Mouse (Mus musculus) heart, embryonic 10.5 days (tissue): Measurements from ENCODE around the gene Nppb. TPM values are rescaled to one million over a fixed set of nuclear protein-coding genes. Genes with fewer than 3 reads are reported as not detected.
A peak's percentile ranks its signal among the peaks of the same experiment; 100 is the strongest.

Experiments
- DNase-seq: peaks from one replicate; pipeline ENCODE4 v3.0.0-alpha.2; 2017; ENCODE audit warnings: low spot score
- H3K27ac ChIP-seq: fragments of 300-500 bp; sonication (generic); 2 replicates; pipeline ENCODE4 v1.5.1; 2016; ENCODE audit warnings: mild to moderate bottlenecking
- H3K27me3 ChIP-seq: fragments of 300-500 bp; sonication (generic); 2 replicates; pipeline ENCODE4 v1.6.1; 2016; ENCODE audit warnings: mild to moderate bottlenecking; ENCODE audit not compliant: poor library complexity, insufficient read depth, severe bottlenecking
- H3K36me3 ChIP-seq: fragments of 300-500 bp; sonication (generic); 2 replicates; pipeline ENCODE4 v1.6.1; 2016; ENCODE audit warnings: mild to moderate bottlenecking, moderate library complexity
- H3K4me1 ChIP-seq: fragments of 300-500 bp; sonication (generic); 2 replicates; pipeline ENCODE4 v1.6.1; 2016; ENCODE audit warnings: mild to moderate bottlenecking
- H3K4me3 ChIP-seq: fragments of 300-500 bp; sonication (generic); 2 replicates; pipeline ENCODE4 v1.5.1; 2016; ENCODE audit warnings: mild to moderate bottlenecking, moderate library complexity
- H3K9me3 ChIP-seq: fragments of 300-500 bp; sonication (generic); 2 replicates; pipeline ENCODE4 v1.6.1; 2016; ENCODE audit warnings: mild to moderate bottlenecking, moderate library complexity
- WGBS: fragments of 180-500 bp; shearing (Covaris S2); methylation state at CpG from one replicate; pipeline ENCODE4 v1.1.7; 2016; 5-methylcytosine and 5-hydroxymethylcytosine counted together
- polyA plus RNA-seq: library from polyadenylated mRNA; unstranded; fragments of >200 nt; fragmentation: Nextera tagmentation; extraction: Ambion mirVana; gene quantifications from 2 replicates; pipeline ENCODE4 v1.2.1, GENCODE M21; 2016

Gene Nppb
- polyA plus RNA-seq, 1 experiment from 2014 or later, result 124 TPM

DNA sequence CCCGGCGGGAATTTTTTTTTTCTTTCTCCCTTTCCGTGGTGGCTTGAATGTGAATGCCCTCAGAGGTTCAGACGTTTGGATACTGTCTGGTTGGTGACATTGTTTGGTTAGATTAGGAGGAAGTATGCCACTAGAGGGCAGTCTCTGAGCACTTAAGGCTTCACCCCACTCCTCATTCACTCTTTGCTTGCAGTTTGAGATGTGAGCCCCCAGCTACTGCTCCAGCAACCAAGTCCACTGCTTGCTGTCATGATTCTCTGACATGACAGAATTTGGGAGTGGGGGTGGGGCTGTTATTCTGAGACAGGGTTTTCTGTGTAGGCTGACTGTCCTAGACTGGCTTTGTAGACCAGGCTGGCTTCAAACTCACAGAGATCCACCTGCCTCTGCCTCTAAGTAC lies 32.0 kb upstream of the Nppb start:
- H3K36me3 ChIP-seq, result peaks cover 3% of the 10 kb centered on the region; the same call in 1 of the 2 replicates
- no peaks in the 10 kb centered on the region for H3K9me3 ChIP-seq
- no peak for DNase-seq
- 11% methylated on average over 4 of the region's 4 CpGs for WGBS
- H3K4me3 ChIP-seq, result no peak overlapping the region
- H3K4me1 ChIP-seq, result no peaks in the 10 kb centered on the region
- no peaks in the 10 kb centered on the region for H3K27me3 ChIP-seq
- no peak overlapping the region for H3K27ac ChIP-seq

DNA sequence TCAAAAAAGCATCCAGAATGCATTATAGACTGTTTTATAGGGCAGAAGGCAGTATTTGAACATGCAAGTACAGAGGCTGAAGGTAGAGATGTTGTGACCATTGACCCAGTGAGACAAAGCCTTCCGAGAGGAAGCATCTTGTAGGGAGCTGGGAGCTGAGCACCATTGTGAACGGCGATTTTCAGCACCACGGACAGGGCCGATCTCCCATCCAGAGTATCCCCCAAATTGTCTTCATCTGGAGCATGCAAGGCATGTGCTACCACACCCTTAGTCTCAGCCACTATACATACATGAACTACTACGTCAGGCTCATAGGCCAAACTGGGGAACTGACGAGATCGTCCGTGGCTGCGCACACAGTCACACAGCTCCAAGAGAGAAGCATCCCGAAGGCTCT lies 28.4 kb upstream of the Nppb start:
- H3K4me3 ChIP-seq, result no peak overlapping the region
- DNase-seq, result no peak
- no peaks in the 10 kb centered on the region for H3K36me3 ChIP-seq
- no peaks in the 10 kb centered on the region for H3K27me3 ChIP-seq
- peaks cover 13% of the 10 kb centered on the region for H3K4me1 ChIP-seq
- 36% methylated on average over 11 of the region's 11 CpGs for WGBS
- H3K9me3 ChIP-seq, result no peaks in the 10 kb centered on the region
- no peak overlapping the region for H3K27ac ChIP-seq

DNA sequence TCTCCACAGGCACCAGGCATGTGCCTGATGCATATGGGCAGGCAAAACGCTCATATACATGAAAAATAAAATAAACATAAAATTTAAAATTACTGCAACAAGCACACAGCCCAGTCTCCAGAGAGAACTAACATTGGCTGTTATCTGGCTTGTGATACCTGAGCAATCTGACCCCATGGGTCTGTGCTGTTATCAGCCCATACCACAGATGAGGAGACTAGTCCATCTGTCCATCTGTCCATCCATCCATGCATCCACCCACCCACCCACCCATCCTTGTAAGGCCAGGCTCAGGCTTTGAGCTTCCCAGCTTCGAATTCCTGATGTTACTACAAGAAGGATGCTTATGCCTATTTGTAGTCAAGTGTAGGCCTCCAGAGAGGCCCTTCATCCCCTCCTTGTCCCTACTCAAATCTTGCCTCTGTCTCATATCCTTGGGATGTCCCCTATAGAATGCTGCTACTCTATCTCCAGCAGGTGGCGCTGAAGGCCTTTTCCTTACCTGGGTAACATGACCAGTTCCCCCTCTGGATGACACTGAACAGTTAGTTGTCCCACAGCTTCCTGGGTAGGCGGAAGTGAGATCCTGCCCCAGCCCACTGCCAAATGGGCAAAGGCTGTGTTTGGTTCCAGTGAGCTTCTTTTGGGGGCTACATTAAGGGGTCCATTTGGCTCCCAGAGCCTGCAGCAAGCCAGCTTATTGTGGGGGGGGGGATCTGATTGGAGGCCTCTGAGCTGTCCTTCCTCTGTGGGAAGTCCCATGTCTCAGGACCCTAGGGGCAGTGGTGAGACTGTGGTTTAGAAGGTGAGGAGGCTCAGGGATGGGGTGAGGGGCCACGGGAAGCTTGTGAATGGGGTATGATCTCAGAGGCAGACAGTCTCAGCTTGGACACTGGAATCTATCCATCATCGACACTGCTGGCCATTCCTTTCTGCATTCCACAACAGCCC lies 25.4 kb upstream of the Nppb start:
- Histone ChIP-seq H3K27me3 (0 out of 2 replicates have a peak, but pooled peaks cover 4% of the 10 kb centered on the region), H3K4me1 (peaks cover 29% of the 10 kb centered on the region)

DNA sequence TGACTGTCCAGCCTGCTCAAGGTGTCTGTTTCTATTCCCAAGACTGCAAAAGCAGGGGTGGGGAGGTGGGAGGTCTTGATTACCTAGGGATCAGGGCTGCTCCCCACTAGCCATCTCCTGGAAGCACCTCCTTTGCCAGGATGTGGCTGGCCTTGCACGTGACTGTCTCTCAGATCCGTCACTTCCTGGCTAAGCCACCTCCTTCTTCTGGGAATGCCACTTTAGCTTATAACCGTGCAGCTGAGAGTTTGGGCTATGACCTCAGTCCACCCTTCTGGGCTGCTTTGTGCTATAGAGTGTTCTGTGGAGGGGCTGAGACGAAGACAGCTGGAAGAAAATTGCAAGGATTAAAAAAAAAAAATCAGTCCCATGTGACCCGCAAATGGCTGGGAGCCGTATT lies 22.8 kb upstream of the Nppb start:
- WGBS, result 57% methylated on average over 6 of the region's 6 CpGs
- Histone ChIP-seq H3K4me1 (peaks cover 48% of the 10 kb centered on the region), H3K36me3 (no peaks in the 10 kb centered on the region), H3K4me3 (no peak overlapping the region), H3K9me3 (no peaks in the 10 kb centered on the region), H3K27me3 (0 out of 2 replicates have a peak, but pooled peaks cover 11% of the 10 kb centered on the region), H3K27ac (peak overlapping the region; percentile 79)
- peak; percentile 85 for DNase-seq

More for the DNA sequence above, 25.4 kb upstream of the Nppb start:
- Histone ChIP-seq H3K36me3 (no peaks in the 10 kb centered on the region), H3K27ac (no peak overlapping the region; the same call in 1 of the 2 replicates), H3K9me3 (no peaks in the 10 kb centered on the region), H3K4me3 (no peak overlapping the region)
- 23% methylated on average over 6 of the region's 6 CpGs for WGBS
- peak; percentile 91 for DNase-seq

DNA sequence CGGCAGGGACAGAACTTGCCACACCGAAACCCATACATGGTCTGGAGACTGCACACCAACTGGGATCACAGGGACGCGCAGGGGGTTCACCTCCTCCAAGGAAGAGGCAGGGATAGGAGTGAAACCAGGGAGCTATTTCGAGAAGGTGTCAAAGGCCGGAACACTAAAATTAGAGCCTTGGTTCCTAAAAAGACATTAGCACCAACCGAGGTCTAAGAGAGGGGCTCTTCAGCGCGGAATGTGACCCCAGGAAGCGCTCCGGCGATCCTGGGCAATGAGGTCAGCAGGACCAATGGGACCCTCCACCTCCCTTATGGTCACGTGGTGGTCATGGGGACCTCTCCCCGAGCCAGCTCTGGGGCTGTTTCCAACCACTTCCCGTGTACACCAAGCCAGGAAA lies 22.0 kb upstream of the Nppb start:
- 0 out of 2 replicates have a peak, but pooled peaks cover 11% of the 10 kb centered on the region for H3K27me3 ChIP-seq
- no peaks in the 10 kb centered on the region for H3K36me3 ChIP-seq
- no peaks in the 10 kb centered on the region for H3K9me3 ChIP-seq
- peak overlapping the region; percentile 12; the same call in 1 of the 2 replicates for H3K4me3 ChIP-seq
- 51% methylated on average over 15 of the region's 15 CpGs for WGBS
- no peak for DNase-seq
- peak overlapping the region; percentile 79 for H3K27ac ChIP-seq
- peaks cover 48% of the 10 kb centered on the region for H3K4me1 ChIP-seq

DNA sequence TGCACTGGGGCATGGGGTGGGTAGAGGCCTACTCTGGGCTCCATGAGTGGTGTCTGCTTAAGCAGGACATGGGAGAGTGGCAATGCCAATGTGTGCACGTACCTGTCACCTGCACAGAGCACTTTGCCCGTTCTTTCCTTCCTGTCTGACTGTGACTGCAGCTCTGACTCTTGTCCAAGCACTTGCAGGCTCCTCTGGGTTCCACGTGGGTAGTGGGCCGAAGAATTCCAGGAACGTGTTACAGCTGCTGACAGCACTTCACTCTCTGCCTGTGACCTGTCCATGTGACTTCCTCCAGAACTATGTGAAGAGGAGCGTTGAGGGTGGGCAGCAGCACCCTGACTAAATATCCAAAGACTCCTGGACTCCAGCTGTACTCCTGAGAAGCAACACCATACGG lies 19.9 kb upstream of the Nppb start:
- Histone ChIP-seq H3K4me3 (peak overlapping the region; percentile 22; the same call in 1 of the 2 replicates), H3K27ac (peak overlapping the region; percentile 65), H3K36me3 (no peaks in the 10 kb centered on the region), H3K27me3 (0 out of 2 replicates have a peak, but pooled peaks cover 11% of the 10 kb centered on the region), H3K4me1 (peaks cover 55% of the 10 kb centered on the region), H3K9me3 (no peaks in the 10 kb centered on the region)
- 43% methylated on average over 7 of the region's 7 CpGs for WGBS
- peak; percentile 92 for DNase-seq

DNA sequence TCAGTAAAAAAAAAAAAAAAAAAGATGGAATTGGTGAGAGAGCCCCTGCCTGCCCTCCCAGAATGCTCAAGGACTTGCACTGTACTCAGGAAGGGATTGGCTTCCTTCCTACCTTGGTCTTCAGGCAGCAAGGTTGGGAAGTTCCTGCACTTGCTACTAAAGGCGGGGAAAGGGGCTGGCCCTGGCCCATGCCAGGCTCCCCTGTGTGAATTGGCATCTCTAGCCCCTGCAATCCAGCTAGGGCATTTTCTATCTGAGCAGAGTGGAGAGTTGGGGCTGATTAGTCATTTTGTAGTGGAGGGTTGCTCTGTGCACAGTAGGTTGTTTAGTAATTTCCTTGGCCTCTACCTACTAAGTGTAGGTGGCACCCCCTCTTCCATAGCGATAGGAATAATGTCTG lies 16.8 kb upstream of the Nppb start:
- WGBS, result 41% methylated on average over 2 of the region's 2 CpGs
- peaks cover 38% of the 10 kb centered on the region for H3K4me1 ChIP-seq
- peak overlapping the region; percentile 80 for H3K27ac ChIP-seq
- DNase-seq, result no peak
- H3K4me3 ChIP-seq, result peak overlapping the region; percentile 41; the same call in 1 of the 2 replicates
- H3K27me3 ChIP-seq, result peaks cover 14% of the 10 kb centered on the region
- H3K36me3 ChIP-seq, result no peaks in the 10 kb centered on the region
- H3K9me3 ChIP-seq, result no peaks in the 10 kb centered on the region

DNA sequence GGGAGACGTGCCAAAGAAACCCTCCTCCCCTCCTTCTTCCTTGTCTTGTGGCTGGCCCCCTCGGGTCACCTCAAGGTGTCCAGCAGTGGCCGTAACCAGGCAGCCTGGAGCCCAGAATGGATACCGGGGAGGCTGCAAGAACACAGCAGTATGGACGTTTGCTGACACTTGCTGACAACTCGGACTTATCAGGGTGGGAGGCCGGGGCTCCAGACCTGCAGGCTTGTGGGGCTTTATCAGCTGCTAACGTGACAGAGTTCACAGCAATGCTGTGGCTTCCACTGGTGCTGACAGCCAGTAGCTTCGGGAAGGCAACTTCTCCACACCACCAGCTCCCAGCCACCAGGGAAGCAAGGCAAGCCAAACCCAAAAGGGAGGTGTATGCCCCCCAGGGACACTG lies 16.3 kb upstream of the Nppb start:
- Histone ChIP-seq H3K4me1 (peaks cover 33% of the 10 kb centered on the region), H3K4me3 (peak overlapping the region; percentile 41)
- DNase-seq, result peak; percentile 94

DNA sequence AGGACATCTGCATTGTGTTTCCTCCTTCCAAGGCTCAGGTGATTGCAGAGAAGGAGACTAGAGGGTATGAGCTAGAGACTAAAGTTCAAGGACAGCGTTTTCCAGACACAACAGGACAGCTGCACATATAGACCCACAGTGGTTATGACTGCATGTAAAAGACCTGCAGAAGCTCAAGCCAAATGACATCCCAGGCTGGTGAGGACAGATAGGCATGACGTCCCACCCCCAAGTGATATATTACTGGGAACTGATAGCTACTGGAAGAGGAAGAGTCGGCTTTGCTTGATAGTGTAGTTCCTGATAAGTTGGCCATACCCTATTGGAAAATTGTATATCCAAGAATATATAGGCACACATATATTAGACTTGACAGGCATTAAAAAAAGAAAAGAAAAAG lies 9.4 kb upstream of the Nppb start:
- 44% methylated on average over 3 of the region's 3 CpGs for WGBS

More for the DNA sequence above, 16.3 kb upstream of the Nppb start:
- H3K27me3 ChIP-seq, result peaks cover 12% of the 10 kb centered on the region
- WGBS, result 6% methylated on average over 9 of the region's 9 CpGs
- H3K27ac ChIP-seq, result peak overlapping the region; percentile 80
- H3K36me3 ChIP-seq, result no peaks in the 10 kb centered on the region
- no peaks in the 10 kb centered on the region for H3K9me3 ChIP-seq

DNA sequence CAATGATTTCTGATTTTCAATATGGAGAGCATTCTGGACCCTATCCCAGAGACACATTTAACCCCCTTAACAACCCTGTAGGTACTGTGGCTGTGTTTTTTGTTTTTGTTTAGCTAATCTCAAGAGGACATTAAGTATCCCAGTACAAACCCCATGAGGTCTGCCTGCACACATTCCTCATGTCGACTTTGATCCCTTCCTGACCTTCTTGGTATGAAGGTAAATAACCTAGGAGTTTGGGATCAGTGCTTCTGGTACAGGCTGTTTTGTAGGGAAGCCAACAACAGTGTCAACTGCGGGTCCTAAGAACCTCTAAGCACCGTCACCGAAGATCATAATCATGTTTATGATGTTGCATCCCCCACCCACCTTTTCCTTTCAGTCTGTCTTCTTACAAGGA lies 7.9 kb upstream of the Nppb start:
- no peaks in the 10 kb centered on the region for H3K36me3 ChIP-seq
- WGBS, result 76% methylated on average over 4 of the region's 4 CpGs
- no peak for DNase-seq

More for the DNA sequence above, 9.4 kb upstream of the Nppb start:
- no peaks in the 10 kb centered on the region for H3K9me3 ChIP-seq
- no peaks in the 10 kb centered on the region for H3K4me1 ChIP-seq
- no peak for DNase-seq
- no peak overlapping the region for H3K27ac ChIP-seq
- peaks cover 12% of the 10 kb centered on the region for H3K27me3 ChIP-seq
- H3K36me3 ChIP-seq, result no peaks in the 10 kb centered on the region
- no peak overlapping the region for H3K4me3 ChIP-seq

DNA sequence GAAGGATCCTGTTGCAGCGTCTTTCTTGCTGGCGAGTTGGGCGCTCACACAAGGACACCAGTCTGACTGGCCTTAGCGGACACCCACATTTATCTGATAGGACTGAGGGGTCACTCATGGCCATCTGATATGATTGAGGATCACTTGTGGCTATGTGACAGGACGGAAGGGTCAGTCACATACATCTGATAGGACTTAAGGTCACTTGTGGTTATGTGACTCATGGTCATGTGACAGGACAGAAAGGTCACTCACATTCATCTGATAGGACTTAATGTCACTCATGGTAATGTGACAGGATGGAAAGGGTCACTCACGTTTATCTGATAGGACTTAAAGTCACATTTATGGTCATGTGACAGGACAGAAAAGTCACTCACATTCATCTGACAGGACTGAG lies 7.2 kb upstream of the Nppb start:
- Histone ChIP-seq H3K9me3 (no peaks in the 10 kb centered on the region), H3K4me3 (no peak overlapping the region), H3K4me1 (no peaks in the 10 kb centered on the region), H3K27ac (no peak overlapping the region), H3K27me3 (peaks cover 13% of the 10 kb centered on the region; the same call in 1 of the 2 replicates), H3K36me3 (no peaks in the 10 kb centered on the region)
- WGBS, result 83% methylated on average over 6 of the region's 6 CpGs
- DNase-seq, result no peak

More for the DNA sequence above, 7.9 kb upstream of the Nppb start:
- Histone ChIP-seq H3K4me3 (no peak overlapping the region), H3K27me3 (peaks cover 10% of the 10 kb centered on the region; the same call in 1 of the 2 replicates), H3K27ac (no peak overlapping the region), H3K9me3 (no peaks in the 10 kb centered on the region), H3K4me1 (no peaks in the 10 kb centered on the region)

DNA sequence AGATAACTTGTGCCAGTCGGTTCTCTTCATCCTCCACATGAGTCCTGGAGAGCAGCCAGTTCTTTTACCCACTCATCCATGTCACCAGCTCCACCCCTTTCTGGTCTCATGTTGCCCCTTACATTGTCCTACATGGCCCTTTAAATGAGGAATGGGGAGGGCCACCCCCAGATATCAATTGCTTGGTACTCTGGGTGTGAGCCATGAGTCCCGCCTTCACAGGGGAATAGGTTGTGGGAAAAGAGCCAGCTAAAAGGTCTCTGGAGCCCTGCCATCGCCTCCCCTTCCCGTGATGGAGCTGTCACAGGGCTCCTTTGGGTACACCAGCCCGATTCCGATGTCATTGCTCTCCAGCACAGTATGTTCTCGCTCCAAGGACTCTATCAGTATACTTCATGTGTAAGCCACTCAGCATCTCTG lies 6.1 kb upstream of the Nppb start:
- H3K4me3 ChIP-seq, result no peak overlapping the region
- no peak for DNase-seq
- H3K9me3 ChIP-seq, result no peaks in the 10 kb centered on the region
- WGBS, result 77% methylated on average over 7 of the region's 7 CpGs
- H3K27ac ChIP-seq, result no peak overlapping the region
- no peaks in the 10 kb centered on the region for H3K4me1 ChIP-seq
- no peaks in the 10 kb centered on the region for H3K36me3 ChIP-seq
- H3K27me3 ChIP-seq, result peaks cover 13% of the 10 kb centered on the region; the same call in 1 of the 2 replicates

DNA sequence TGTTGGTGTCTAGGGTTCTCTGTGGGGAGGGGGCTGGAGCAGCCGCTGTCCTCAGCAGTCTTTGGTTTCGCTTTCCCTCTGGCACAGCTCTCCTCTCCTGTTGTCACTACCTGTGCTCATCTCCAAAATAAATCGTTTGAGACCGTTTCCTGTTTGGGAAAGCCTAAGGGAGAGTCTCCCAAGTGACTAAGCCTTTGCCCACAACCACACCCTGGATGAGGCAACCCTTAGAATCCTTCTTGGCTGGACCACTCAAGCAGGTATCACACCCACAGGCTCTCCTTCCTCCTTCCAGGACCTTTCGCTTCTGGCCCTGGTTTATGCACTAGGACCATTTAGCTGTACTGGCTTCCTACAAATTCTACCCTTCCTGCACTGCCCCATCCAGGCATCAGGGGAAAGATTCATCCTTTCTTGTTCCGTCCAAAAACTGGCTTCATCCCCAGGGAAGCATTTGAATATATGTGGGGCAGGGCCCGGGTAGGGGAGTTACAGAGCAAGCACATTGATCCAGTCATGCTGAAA lies 8.0 kb downstream of the Nppb start:
- no peak for DNase-seq

More for the DNA sequence above, 8.0 kb downstream of the Nppb start:
- no peak overlapping the region for H3K4me3 ChIP-seq
- no peaks in the 10 kb centered on the region for H3K9me3 ChIP-seq
- no peaks in the 10 kb centered on the region for H3K4me1 ChIP-seq
- 62% methylated on average over 7 of the region's 7 CpGs for WGBS
- no peak overlapping the region for H3K27ac ChIP-seq
- no peaks in the 10 kb centered on the region for H3K36me3 ChIP-seq
- peaks cover 7% of the 10 kb centered on the region; the same call in 1 of the 2 replicates for H3K27me3 ChIP-seq
